Mouse (Mus musculus): ENCODE data around the gene Atp1b2. TPM values are rescaled to one million over a fixed set of nuclear protein-coding genes. Genes with fewer than 3 reads are reported as not detected.
A peak's percentile ranks its signal among the peaks of the same experiment; 100 is the strongest.
"Not testable (repeated sequence)": the region's sequence is repeated elsewhere in the genome, so short reads cannot be mapped to it uniquely, and the experiment has no call there.

Gene Atp1b2
- total RNA-seq (2021), result 34.0 and 38.0 TPM in 2 replicates
- long read RNA-seq, partial matches to known transcripts, result 0 of 4 reads
- long read RNA-seq, other reads (novel, unspliced or antisense), result 1 of 4 reads

- DNase-seq, result peak; percentile 76
These were observed at the start of gene Atp1b2 for GRCm38 (mm10) chr11:69605726-69606490. Gene Atp1b2, minus strand, starts transcription at chr11:69605942.

- DNase-seq, result no peak
These were observed 49.0 kb upstream of the Atp1b2 start for GRCm38 (mm10) chr11:69654760-69655159.

GRCm38 (mm10) chr11:69653399-69653798 lies 47.7 kb upstream of the Atp1b2 start:
- no peak for DNase-seq

GRCm38 (mm10) chr11:69645860-69646259 lies 40.1 kb upstream of the Atp1b2 start:
- no peak for DNase-seq

- DNase-seq, result no peak
These were observed 29.7 kb upstream of the Atp1b2 start for GRCm38 (mm10) chr11:69635471-69635870.

- no peak for DNase-seq
These were observed 27.6 kb upstream of the Atp1b2 start for GRCm38 (mm10) chr11:69633128-69633866.

- DNase-seq, result peak; percentile 99
These were observed 26.7 kb upstream of the Atp1b2 start, which contains the start of gene Fxr2 for GRCm38 (mm10) chr11:69632284-69633089. Gene Fxr2, plus strand, starts transcription at chr11:69632990.

- no peak for DNase-seq
These were observed 24.1 kb upstream of the Atp1b2 start for GRCm38 (mm10) chr11:69629802-69630201.

GRCm38 (mm10) chr11:69628286-69628685 lies 22.5 kb upstream of the Atp1b2 start:
- peak; percentile 77 for DNase-seq

- DNase-seq, result not testable (repeated sequence)
These were observed 18.6 kb upstream of the Atp1b2 start for GRCm38 (mm10) chr11:69624339-69624738.

GRCm38 (mm10) chr11:69623006-69623405 lies 17.3 kb upstream of the Atp1b2 start:
- no peak for DNase-seq

- DNase-seq, result no peak
These were observed 16.7 kb upstream of the Atp1b2 start for GRCm38 (mm10) chr11:69622406-69622805.

GRCm38 (mm10) chr11:69621571-69622268 lies 16.0 kb upstream of the Atp1b2 start, which contains the start of gene Sat2:
Gene Sat2, plus strand, starts transcription at chr11:69622024.
- peak; percentile 63 for DNase-seq

- DNase-seq, result no peak
These were observed 14.8 kb upstream of the Atp1b2 start for GRCm38 (mm10) chr11:69620394-69621081.

- no peak for DNase-seq
These were observed 12.1 kb upstream of the Atp1b2 start, which contains the start of gene Shbg for GRCm38 (mm10) chr11:69617805-69618204. Gene Shbg, minus strand, starts transcription at chr11:69617905.

GRCm38 (mm10) chr11:69616781-69617180 lies 11.0 kb upstream of the Atp1b2 start:
- no peak for DNase-seq

- DNase-seq, result not testable (repeated sequence)
These were observed 8.5 kb upstream of the Atp1b2 start for GRCm38 (mm10) chr11:69614257-69614588.

- peak; percentile 87 for DNase-seq
These were observed 8.0 kb upstream of the Atp1b2 start for GRCm38 (mm10) chr11:69613553-69614256.

- no peak for DNase-seq
These were observed 5.2 kb upstream of the Atp1b2 start for GRCm38 (mm10) chr11:69610899-69611298.

GRCm38 (mm10) chr11:69609416-69609815 lies 3.7 kb upstream of the Atp1b2 start:
- DNase-seq, result no peak
